ENCODE assay signal across 10 mouse cellular contexts in genomic region chr13:93237677-93238398, GRCm38 (mm10). TPM values are rescaled to one million over a fixed set of nuclear protein-coding genes. Genes with fewer than 3 reads are reported as not detected.
DNase-seq lines count a peak whose midpoint lies in the region; ATAC-seq and TF ChIP-seq lines count a peak whose summit lies in the region.
"Had no signal": no experiment of that assay in that cellular context is flagged by ENCODE, and none has a peak within 500 bp of the region (broad histone marks: within the 10 kb centered on the region; RNA-seq: fewer than 3 reads in every experiment).

No protein-coding gene starts in this region.

- H3K4me1 ChIP-seq in kidney, adult 2 months (ENCODE audit: control insufficient read depth, insufficient read depth, low read length) = peaks cover 7% of the 10 kb centered on the region; the same call in 1 of the 2 replicates
- H3K4me1 ChIP-seq in forebrain, embryonic 11.5 days (replicated peaks; ENCODE audit: control insufficient read depth, insufficient read depth, low read length) = no peaks in the 10 kb centered on the region
- H3K4me1 ChIP-seq in midbrain, embryonic 11.5 days (ENCODE audit: control insufficient read depth, insufficient read depth, low read length) = no peaks in the 10 kb centered on the region

- no peak for DNase-seq in gastrocnemius, adult 2 months
- no peak for DNase-seq in gastrocnemius, postnatal 10 days
- DNase-seq in adrenal gland, postnatal 14 days = peak; percentile 38
- peak; percentile 76 for DNase-seq in kidney, adult 2 months
- DNase-seq in forebrain, embryonic 11.5 days (ENCODE audit: low spot score) = no peak
- DNase-seq in right cerebral cortex, postnatal 25 days = no peak
- no peak for DNase-seq in midbrain, embryonic 11.5 days (ENCODE audit: low spot score, missing footprints)

- ATAC-seq in forebrain, embryonic 11.5 days (replicated peaks; ENCODE audit: low FRiP score) = no peak
- ATAC-seq in midbrain, embryonic 11.5 days (ENCODE audit: low FRiP score) = no peak
- ATAC-seq: CD4-positive, CD25-positive, alpha-beta regulatory T cell, adult 4 months had no signal

- no peak overlapping the region for H3K4me3 ChIP-seq in gastrocnemius, adult 2 months
- no peak overlapping the region for H3K4me3 ChIP-seq in kidney, adult 2 months (ENCODE audit: insufficient read depth, low read depth, low read length)
- H3K4me3 ChIP-seq in macrophage (ENCODE audit: inconsistent target) = no peak overlapping the region
- H3K4me3 ChIP-seq in forebrain, embryonic 11.5 days (ENCODE audit: low read depth, low read length) = no peak overlapping the region
- no peak overlapping the region for H3K4me3 ChIP-seq in midbrain, embryonic 11.5 days (ENCODE audit: low read depth, low read length)
- H3K4me3 ChIP-seq: myocyte had no signal

- H3K27ac ChIP-seq in gastrocnemius, adult 2 months = peak overlapping the region; percentile 32; the same call in 1 of the 2 replicates
- H3K27ac ChIP-seq in kidney, adult 2 months (ENCODE audit: insufficient read depth, low read depth, low read length) = peak overlapping the region; percentile 13; the same call in 1 of the 2 replicates
- peak overlapping the region; percentile 77 for H3K27ac ChIP-seq in macrophage
- H3K27ac ChIP-seq in forebrain, embryonic 11.5 days (ENCODE audit: low read depth, low read length) = no peak overlapping the region
- no peak overlapping the region for H3K27ac ChIP-seq in midbrain, embryonic 11.5 days (ENCODE audit: low read depth, low read length)

- no peak for TF ChIP-seq POLR2A in kidney, adult 2 months (IDR thresholded peaks at IDR 0.05; ENCODE audit: low read depth, low read length)

- H3K4me2 ChIP-seq in forebrain, embryonic 11.5 days (ENCODE audit: low read depth, low read length, severe bottlenecking) = no peak overlapping the region
- H3K4me2 ChIP-seq in midbrain, embryonic 11.5 days = no peak overlapping the region

- no peaks in the 10 kb centered on the region for H3K9me3 ChIP-seq in forebrain, embryonic 11.5 days (ENCODE audit: control insufficient read depth, low read length)
- no peaks in the 10 kb centered on the region for H3K9me3 ChIP-seq in midbrain, embryonic 11.5 days (ENCODE audit: control insufficient read depth, low read length)

- no peaks in the 10 kb centered on the region for H3K79me2 ChIP-seq in macrophage (ENCODE audit: inconsistent target)

- TF ChIP-seq CTCF in gastrocnemius, adult 2 months (IDR thresholded peaks at IDR 0.05) = no peak
- no peak for TF ChIP-seq CTCF in kidney, adult 2 months (conservative IDR thresholded peaks at IDR 0.05; ENCODE audit: insufficient read depth, insufficient read length, low read depth, low read length)

- no peaks in the 10 kb centered on the region for H3K27me3 ChIP-seq in kidney, adult 2 months (replicated peaks; ENCODE audit: control insufficient read depth, insufficient read depth, low read length)
- H3K27me3 ChIP-seq in forebrain, embryonic 11.5 days (ENCODE audit: control insufficient read depth, insufficient read depth, low read length) = no peaks in the 10 kb centered on the region
- no peaks in the 10 kb centered on the region for H3K27me3 ChIP-seq in midbrain, embryonic 11.5 days (ENCODE audit: control insufficient read depth, insufficient read depth, low read length)

- H3K9ac ChIP-seq in forebrain, embryonic 11.5 days (ENCODE audit: low read length) = no peak overlapping the region
- no peak overlapping the region for H3K9ac ChIP-seq in midbrain, embryonic 11.5 days (ENCODE audit: low read length)

- intact Hi-C loops in gastrocnemius, adult 2 months (cut with DNase I) = no loop called here

- 45% methylated on average over 9 of the region's 9 CpGs for WGBS in kidney, adult 2 months
- WGBS in macrophage (ENCODE audit: missing documents) = 63% methylated on average over 9 of the region's 9 CpGs
- 85% methylated on average over 9 of the region's 9 CpGs for WGBS in forebrain, embryonic 11.5 days
- 86% methylated on average over 9 of the region's 9 CpGs for WGBS in midbrain, embryonic 11.5 days

- H3K36me3 ChIP-seq in kidney, adult 2 months (ENCODE audit: control insufficient read depth, insufficient read depth, low read length) = no peaks in the 10 kb centered on the region
- no peaks in the 10 kb centered on the region for H3K36me3 ChIP-seq in macrophage (ENCODE audit: inconsistent target)
- H3K36me3 ChIP-seq in forebrain, embryonic 11.5 days (ENCODE audit: control insufficient read depth, insufficient read depth, low read length) = no peaks in the 10 kb centered on the region
- no peaks in the 10 kb centered on the region for H3K36me3 ChIP-seq in midbrain, embryonic 11.5 days (ENCODE audit: control insufficient read depth, insufficient read depth, low read length)

RNA-seq across cellular contexts. Expression of gene Tent2, which starts 45.7 kb away (rescaled TPM):
- total RNA-seq in gastrocnemius, adult 2 months (2021) = 10 to 100 TPM; 10.2 to 12.4 TPM
- total RNA-seq in gastrocnemius, postnatal 10 days (2021) = 10 to 100 TPM; 18.0 to 27.0 TPM
- total RNA-seq in adrenal gland, postnatal 14 days (2021) = 36.2 and 47.0 TPM in 2 replicates
- 10.9 and 15.9 TPM in 2 replicates for polyA plus RNA-seq in kidney, adult 2 months (2012; rRNA removed)
- 100 to 1,000 TPM in 25 of 26 experiments, 10 to 100 TPM in 1; 85.0 to 357 (median 203) TPM for total RNA-seq in macrophage (2018; cell fraction: chromatin; rRNA removed)
- total RNA-seq in macrophage (2018; cell fraction: cytosol; rRNA removed) = 100 to 1,000 TPM in 5 of 26 experiments, 10 to 100 TPM in 21; 59.4 to 116 (median 82.7) TPM
- total RNA-seq in macrophage (2018; cell fraction: nucleus; rRNA removed) = 100 to 1,000 TPM in 25 of 26 experiments, 10 to 100 TPM in 1; 93.2 to 249 (median 155) TPM
- polyA plus RNA-seq in macrophage (2018) = 43.4 to 80.5 TPM (median 73.2 TPM) in 3 replicates
- 71.0 and 72.4 TPM in 2 replicates for polyA plus RNA-seq in forebrain, embryonic 11.5 days (2014; fragmentation: Nextera tagmentation; extraction: Ambion mirVana)
- 74.1 and 75.9 TPM in 2 replicates for polyA plus RNA-seq in midbrain, embryonic 11.5 days (2014; fragmentation: Nextera tagmentation; extraction: Ambion mirVana)

Comparison
In these comparisons a context has a peak if more than half of its experiments do, and no peak if none do; other contexts are left out.
1. DNase-seq: peak in adrenal gland, postnatal 14 days (single experiment) and kidney, adult 2 months (single experiment); none in gastrocnemius, adult 2 months (single experiment), gastrocnemius, postnatal 10 days (single experiment), forebrain, embryonic 11.5 days (single experiment), right cerebral cortex, postnatal 25 days (single experiment) and midbrain, embryonic 11.5 days (single experiment).
2. H3K27ac ChIP-seq: peak in gastrocnemius, adult 2 months (single experiment), kidney, adult 2 months (single experiment) and macrophage (single experiment); none in forebrain, embryonic 11.5 days (single experiment) and midbrain, embryonic 11.5 days (single experiment).